Mouse (Mus musculus) myocyte (in vitro differentiated cells): ENCODE data around the gene Slc35e2. TPM values are rescaled to one million over a fixed set of nuclear protein-coding genes. Genes with fewer than 3 reads are reported as not detected.
A peak's percentile ranks its signal among the peaks of the same experiment; 100 is the strongest.

ENCODE experiments used
- H3K27me3 ChIP-seq: one replicate; pipeline ENCODE4 v1.6.1; 2011; ENCODE audit not compliant: control insufficient read depth, insufficient read depth, insufficient read length
- H3K36me3 ChIP-seq: one replicate; pipeline ENCODE4 v1.6.1; 2011; ENCODE audit not compliant: control insufficient read depth, insufficient read depth
- H3K4me2 ChIP-seq: one replicate; pipeline ENCODE4 v1.6.1; 2011; ENCODE audit warnings: low read depth, control low read depth
- H3K4me3 ChIP-seq: one replicate; pipeline ENCODE4 v1.5.1; 2011; ENCODE audit warnings: mild to moderate bottlenecking, control low read depth, moderate library complexity
- H3K79me2 ChIP-seq: one replicate; pipeline ENCODE4 v1.6.1; 2011; ENCODE audit not compliant: control insufficient read depth, insufficient read depth
- H3ac ChIP-seq: one replicate; pipeline ENCODE4 v1.6.1; 2011; ENCODE audit not compliant: control insufficient read depth, insufficient read length
- CEBPB ChIP-seq: IDR thresholded peaks from 2 replicates; pipeline ENCODE4 v1.6.1; 2011; ENCODE audit warnings: mild to moderate bottlenecking, moderate library complexity; ENCODE audit not compliant: poor library complexity, insufficient read depth, severe bottlenecking
- E2F4 ChIP-seq: IDR thresholded peaks from one replicate; pipeline ENCODE4 v1.6.1; 2011; ENCODE audit warnings: mild to moderate bottlenecking, control low read depth, moderate library complexity; ENCODE audit not compliant: insufficient read depth
- MAX ChIP-seq: IDR thresholded peaks from one replicate; pipeline ENCODE4 v1.6.1; 2011; ENCODE audit warnings: low read depth, mild to moderate bottlenecking, control low read depth
- MYOD1 ChIP-seq, 3 experiments: IDR thresholded peaks; one replicate each; pipeline ENCODE4 v1.6.1; 2011; ENCODE audit warnings: control low read depth in 2 of 3, low read depth in 2 of 3, mild to moderate bottlenecking in 2 of 3, moderate library complexity in 1 of 3; ENCODE audit not compliant: insufficient read length in 2 of 3, control insufficient read depth in 1 of 3
- MYOG ChIP-seq, 3 experiments: IDR thresholded peaks; one replicate each; pipeline ENCODE4 v1.6.1; 2011; ENCODE audit warnings: control low read depth in 2 of 3, low read depth in 2 of 3, mild to moderate bottlenecking in 2 of 3; ENCODE audit not compliant: insufficient read length in 2 of 3, control insufficient read depth in 1 of 3, insufficient read depth in 1 of 3
- POLR2A ChIP-seq: IDR thresholded peaks from one replicate; pipeline ENCODE4 v1.6.1; 2011; ENCODE audit warnings: low read depth, mild to moderate bottlenecking, control low read depth, moderate library complexity; ENCODE audit not compliant: insufficient read length
- POLR2AphosphoS2 ChIP-seq: IDR thresholded peaks from one replicate; pipeline ENCODE4 v1.6.1; 2011; ENCODE audit warnings: low read depth, control low read depth; ENCODE audit not compliant: insufficient read length
- REST ChIP-seq: IDR thresholded peaks from one replicate; pipeline ENCODE4 v1.6.1; 2011; ENCODE audit warnings: mild to moderate bottlenecking, control low read depth, moderate library complexity; ENCODE audit not compliant: insufficient read depth, insufficient read length
- SRF ChIP-seq: IDR thresholded peaks from one replicate; pipeline ENCODE4 v1.6.1; 2011; ENCODE audit warnings: low read depth; ENCODE audit not compliant: control insufficient read depth, insufficient read length
- TCF12 ChIP-seq: IDR thresholded peaks from one replicate; pipeline ENCODE4 v1.6.1; 2011; ENCODE audit warnings: mild to moderate bottlenecking, control low read depth; ENCODE audit not compliant: poor library complexity, insufficient read depth, severe bottlenecking
- TCF3 ChIP-seq: IDR thresholded peaks from one replicate; pipeline ENCODE4 v1.6.1; 2011; ENCODE audit warnings: low read depth, control low read depth; ENCODE audit not compliant: insufficient read length
- USF1 ChIP-seq: IDR thresholded peaks from one replicate; pipeline ENCODE4 v1.6.1; 2011; ENCODE audit warnings: low read depth, mild to moderate bottlenecking, control low read depth, moderate library complexity
- polyA plus RNA-seq: library from polyadenylated mRNA; unstranded; fragments of >200 nt; fragmentation: generic; extraction: Trizol; gene quantifications from one replicate; pipeline ENCODE4 v1.2.1, GENCODE M21; 2012; ENCODE audit warnings: missing spikeins

Slc35e2 gene
- polyA plus RNA-seq, 1 experiment, result 3.7 TPM

DNA sequence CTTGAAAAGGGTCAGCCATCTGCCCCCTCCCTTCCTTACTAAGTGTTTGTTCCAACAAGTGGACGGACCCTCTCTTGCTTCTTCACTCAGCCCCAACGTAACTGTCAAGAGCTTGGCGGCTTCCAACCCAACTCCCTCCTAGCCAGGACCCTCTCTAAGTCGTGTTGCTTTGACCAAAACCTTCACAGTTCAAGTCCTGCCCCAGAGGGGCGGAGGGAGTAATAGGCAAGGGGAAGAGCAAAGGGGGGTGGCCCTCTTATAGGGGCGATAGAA lies 52.9 kb downstream of the Slc35e2 start:
- no peak overlapping the region for H3K4me3 ChIP-seq
- H3K27me3 ChIP-seq, result no peaks in the 10 kb centered on the region
- H3K79me2 ChIP-seq, result no peaks in the 10 kb centered on the region
- H3K4me2 ChIP-seq, result peak overlapping the region; percentile 62
- no peak overlapping the region for H3ac ChIP-seq
- H3K36me3 ChIP-seq, result peaks cover 12% of the 10 kb centered on the region
- TF ChIP-seq E2F4 (no peak), USF1 (no peak), POLR2AphosphoS2 (no peak)

DNA sequence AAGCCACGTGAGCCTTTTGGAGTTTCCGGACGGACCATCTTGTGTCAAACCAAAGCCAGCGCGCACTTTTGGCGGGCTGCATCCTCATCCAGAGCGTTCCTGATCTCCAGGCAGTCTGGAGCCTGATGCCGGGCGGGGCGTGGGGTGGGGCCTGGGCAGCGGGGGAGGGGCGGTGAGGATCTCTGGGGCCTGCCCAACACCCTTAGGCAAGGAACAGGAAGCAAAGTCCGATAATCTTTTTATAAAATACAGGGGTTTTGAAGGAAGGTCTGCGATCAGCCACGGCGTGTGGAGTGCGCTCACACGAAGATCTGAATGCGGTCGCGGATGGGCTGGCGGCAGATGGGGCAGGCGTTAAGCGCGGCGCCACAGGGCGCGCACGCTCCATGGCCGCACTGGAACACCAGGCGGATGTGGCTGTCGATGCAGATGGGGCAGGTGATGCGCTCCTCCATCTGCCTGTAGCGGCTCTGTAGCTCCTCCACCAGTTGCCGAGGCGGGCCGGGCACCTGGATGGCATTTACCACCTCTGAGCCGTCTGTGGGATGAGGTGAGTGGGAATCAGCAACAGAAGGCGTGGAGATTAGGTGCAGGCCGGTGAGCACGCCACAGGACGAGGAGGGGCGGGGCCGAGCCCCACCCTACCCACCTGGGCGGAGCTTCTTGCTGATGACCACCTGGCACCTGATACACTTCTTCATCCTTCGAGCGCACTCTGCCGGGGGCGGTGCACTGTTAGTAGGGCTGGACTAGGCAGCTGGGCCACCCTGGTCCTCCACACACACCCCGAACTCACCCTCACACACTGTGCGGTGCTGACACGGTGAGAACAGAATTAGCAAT lies 53.5 kb downstream of the Slc35e2 start:
- Histone ChIP-seq H3K79me2 (no peaks in the 10 kb centered on the region), H3K36me3 (peaks cover 12% of the 10 kb centered on the region), H3K4me3 (no peak overlapping the region), H3ac (no peak overlapping the region), H3K27me3 (no peaks in the 10 kb centered on the region), H3K4me2 (peak overlapping the region; percentile 64)
- no peak for TF ChIP-seq TCF3
- no peak for TF ChIP-seq MYOG (IDR thresholded peaks at IDR 0.05; ENCODE audit: control insufficient read depth in 1 of 3, insufficient read depth in 1 of 3, insufficient read length in 2 of 3, low read depth in 2 of 3)
- TF ChIP-seq USF1, result no peak
- peak in 1 of 3 experiments; percentile 4 for TF ChIP-seq MYOD1 (IDR thresholded peaks at IDR 0.05; ENCODE audit: control insufficient read depth in 1 of 3, insufficient read length in 2 of 3, low read depth in 2 of 3)
- TF ChIP-seq POLR2AphosphoS2, result peak; percentile 64
- TF ChIP-seq E2F4, result no peak
- TF ChIP-seq MAX, result no peak

DNA sequence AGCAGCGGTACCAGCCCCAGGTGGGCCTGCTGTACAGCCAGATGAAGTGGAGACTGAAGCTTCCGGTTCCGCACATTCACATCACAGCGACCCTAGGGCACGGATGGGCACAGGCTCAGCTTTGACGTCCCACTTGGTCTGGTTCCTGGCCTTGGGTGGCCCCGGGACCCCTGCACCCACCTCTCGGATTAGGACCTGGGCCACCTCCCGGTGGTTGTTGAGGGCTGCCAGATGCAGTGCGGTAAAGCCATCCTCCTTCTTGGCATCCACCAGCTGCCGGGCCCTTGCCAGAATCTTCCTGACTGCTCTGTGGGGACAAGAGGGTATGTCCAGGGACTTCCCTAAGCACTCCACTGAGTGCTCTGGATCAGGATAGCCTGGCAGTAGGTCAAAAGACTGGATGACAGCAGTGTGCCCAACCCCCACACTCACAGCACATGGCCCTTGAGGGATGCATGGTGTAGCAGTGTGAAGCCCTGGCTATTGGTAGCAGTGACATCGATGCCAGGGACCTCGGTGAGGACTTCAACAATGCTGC lies 55.1 kb downstream of the Slc35e2 start:
- Histone ChIP-seq H3K36me3 (peaks cover 8% of the 10 kb centered on the region), H3K4me3 (no peak overlapping the region), H3K4me2 (no peak overlapping the region), H3K79me2 (no peaks in the 10 kb centered on the region), H3K27me3 (no peaks in the 10 kb centered on the region), H3ac (no peak overlapping the region)
- TF ChIP-seq POLR2A (no peak), MYOD1 (IDR thresholded peaks at IDR 0.05; ENCODE audit: control insufficient read depth in 1 of 3, insufficient read length in 2 of 3, low read depth in 2 of 3) (no peak)

DNA sequence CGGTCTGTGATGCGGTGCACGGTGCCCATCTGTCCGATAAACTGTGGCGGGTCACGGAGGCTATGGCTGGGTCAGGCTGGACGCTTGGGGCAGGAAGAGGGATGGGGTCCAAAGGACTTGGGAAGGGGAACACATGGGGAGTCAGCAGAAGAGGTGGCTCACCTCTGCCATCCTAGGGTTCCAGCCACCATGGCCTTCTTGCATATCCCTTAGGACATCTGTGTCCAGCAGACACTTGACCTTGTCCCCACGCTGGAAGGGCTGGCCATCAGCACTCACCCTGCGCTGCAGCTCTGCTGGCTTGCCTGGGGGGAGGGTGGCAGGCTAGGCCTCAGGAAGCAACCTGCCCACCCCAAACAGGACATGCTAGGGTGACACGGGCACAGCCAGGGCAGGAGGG lies 57.7 kb downstream of the Slc35e2 start:
- TF ChIP-seq TCF12, result no peak
- no peak for TF ChIP-seq POLR2AphosphoS2
- TF ChIP-seq USF1, result no peak
- no peak for TF ChIP-seq MYOD1 (IDR thresholded peaks at IDR 0.05; ENCODE audit: control insufficient read depth in 1 of 3, insufficient read length in 2 of 3, low read depth in 2 of 3)
- TF ChIP-seq CEBPB, result no peak
- no peak for TF ChIP-seq SRF
- TF ChIP-seq MAX, result no peak
- no peak for TF ChIP-seq MYOG (IDR thresholded peaks at IDR 0.05; ENCODE audit: control insufficient read depth in 1 of 3, insufficient read depth in 1 of 3, insufficient read length in 2 of 3, low read depth in 2 of 3)
- no peak for TF ChIP-seq POLR2A
- Histone ChIP-seq H3ac (no peak overlapping the region), H3K79me2 (no peaks in the 10 kb centered on the region), H3K36me3 (peaks cover 8% of the 10 kb centered on the region), H3K27me3 (no peaks in the 10 kb centered on the region), H3K4me3 (no peak overlapping the region), H3K4me2 (no peak overlapping the region)

DNA sequence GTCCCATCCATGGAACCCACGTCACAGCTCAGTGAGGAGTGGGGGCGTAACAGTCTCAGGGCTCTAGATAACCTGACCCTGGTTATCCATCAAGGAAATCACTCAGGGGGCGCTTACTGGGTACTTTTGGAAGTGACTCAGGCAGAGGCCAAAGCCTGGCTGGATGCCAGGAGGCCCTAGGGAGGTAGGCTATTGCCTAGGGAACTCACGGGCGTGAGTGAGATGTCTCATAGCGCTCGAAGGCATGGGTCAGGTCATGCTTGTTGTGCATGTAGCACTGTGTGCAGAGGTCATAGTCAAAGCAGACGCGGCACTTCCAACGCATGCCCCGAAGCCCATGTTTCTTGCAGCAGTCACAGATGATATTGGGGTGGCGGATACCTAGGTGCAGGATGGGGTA lies 59.4 kb downstream of the Slc35e2 start:
- Histone ChIP-seq H3K4me3 (no peak overlapping the region), H3K36me3 (peaks cover 12% of the 10 kb centered on the region), H3K4me2 (no peak overlapping the region), H3ac (no peak overlapping the region), H3K27me3 (no peaks in the 10 kb centered on the region), H3K79me2 (no peaks in the 10 kb centered on the region)
- TF ChIP-seq TCF3 (no peak), POLR2A (no peak), CEBPB (no peak), MAX (no peak), TCF12 (no peak), MYOD1 (IDR thresholded peaks at IDR 0.05; ENCODE audit: control insufficient read depth in 1 of 3, insufficient read length in 2 of 3, low read depth in 2 of 3) (no peak), REST (no peak), MYOG (IDR thresholded peaks at IDR 0.05; ENCODE audit: control insufficient read depth in 1 of 3, insufficient read depth in 1 of 3, insufficient read length in 2 of 3, low read depth in 2 of 3) (no peak), POLR2AphosphoS2 (no peak), SRF (no peak), E2F4 (no peak), USF1 (no peak)
